Mouse (Mus musculus) kidney, adult 9 months (tissue): ENCODE data around the gene Phf7.

Experiments used
- DNase-seq: peaks from one replicate; pipeline ENCODE4 v3.0.0; 2022

Gene Phf7

GRCm38 (mm10) chr14:31251084-31251604, at the start of gene Phf7, which contains the start of gene Bap1:
Gene Phf7, minus strand, starts transcription at chr14:31251317.
Gene Bap1, plus strand, starts transcription at chr14:31251450.
- DNase-seq, result peak; percentile 94

- DNase-seq, result no peak
These were observed 34.6 kb upstream of the Phf7 start for GRCm38 (mm10) chr14:31285728-31286127.

- peak; percentile 76 for DNase-seq
These were observed 21.0 kb upstream of the Phf7 start for GRCm38 (mm10) chr14:31272164-31272563.

GRCm38 (mm10) chr14:31271121-31271520, 20.0 kb upstream of the Phf7 start:
- DNase-seq, result no peak

GRCm38 (mm10) chr14:31269456-31270100, 18.5 kb upstream of the Phf7 start:
- DNase-seq, result no peak

GRCm38 (mm10) chr14:31268301-31269001, 17.3 kb upstream of the Phf7 start:
- DNase-seq, result no peak

GRCm38 (mm10) chr14:31267649-31268048, 16.5 kb upstream of the Phf7 start:
- DNase-seq, result no peak

GRCm38 (mm10) chr14:31260932-31261331, 9.8 kb upstream of the Phf7 start:
- DNase-seq, result no peak

GRCm38 (mm10) chr14:31260374-31260773, 9.3 kb upstream of the Phf7 start:
- no peak for DNase-seq

GRCm38 (mm10) chr14:31258476-31259050, 7.4 kb upstream of the Phf7 start:
- peak; percentile 85 for DNase-seq

- DNase-seq, result no peak
These were observed 974 bp upstream of the Phf7 start for GRCm38 (mm10) chr14:31252091-31252490.

GRCm38 (mm10) chr14:31251626-31252025, 509 bp upstream of the Phf7 start:
- DNase-seq, result no peak

- no peak for DNase-seq
These were observed 664 bp downstream of the Phf7 start for GRCm38 (mm10) chr14:31250222-31251083.

- peak; percentile 58 for DNase-seq
These were observed 2.7 kb downstream of the Phf7 start for GRCm38 (mm10) chr14:31248396-31248795.

- no peak for DNase-seq
These were observed 5.2 kb downstream of the Phf7 start for GRCm38 (mm10) chr14:31245946-31246345.

GRCm38 (mm10) chr14:31244777-31245176, 6.3 kb downstream of the Phf7 start:
- no peak for DNase-seq

- DNase-seq, result no peak
These were observed 10.6 kb downstream of the Phf7 start for GRCm38 (mm10) chr14:31240528-31240927.

- no peak for DNase-seq
These were observed 13.8 kb downstream of the Phf7 start for GRCm38 (mm10) chr14:31237101-31237882.

- DNase-seq, result peak; percentile 83
These were observed 17.0 kb downstream of the Phf7 start for GRCm38 (mm10) chr14:31233996-31234591.

- peak; percentile 57 for DNase-seq
These were observed 17.8 kb downstream of the Phf7 start for GRCm38 (mm10) chr14:31233070-31233995.
